Mouse (Mus musculus) erythroblast, adult 5-6 weeks (primary cell): Measurements from ENCODE around the gene Ctse. TPM values are rescaled to one million over a fixed set of nuclear protein-coding genes. Genes with fewer than 3 reads are reported as not detected.

Experiments used
- ATAC-seq: replicated peaks from 2 replicates; pipeline ENCODE4 v1.8.0; 2016; ENCODE audit warnings: moderate number of reproducible peaks, mild to moderate bottlenecking, moderate TSS enrichment, inconsistent platforms; ENCODE audit not compliant: poor library complexity, low FRiP score, severe bottlenecking
- total RNA-seq, 2 experiments: library from RNA; stranded (forward) in 1 of 2; stranded (reverse) in 1 of 2; fragments of 150-400 nt in 1 of 2; fragments of 200-764, 138-1000 nt in 1 of 2; gene quantifications; 2 replicates each; pipeline versions ENCODE4 v1.2.3 to v1.2.4; 2015 to 2017; ENCODE audit warnings: low replicate concordance in 2 of 2

Ctse gene
- total RNA-seq, 2 experiments from 2014 or later: 1,472 to 1,836 TPM

GRCm38 (mm10) chr1:131642251-131642650 lies 4.1 kb downstream of the Ctse start:
- ATAC-seq: no peak

GRCm38 (mm10) chr1:131652670-131653443 lies 14.8 kb downstream of the Ctse start:
- no peak for ATAC-seq

- no peak for ATAC-seq
Measured at GRCm38 (mm10) chr1:131655601-131656000, 17.5 kb downstream of the Ctse start.

- ATAC-seq: peak; percentile 72
Measured at GRCm38 (mm10) chr1:131657945-131658354, 19.8 kb downstream of the Ctse start.

GRCm38 (mm10) chr1:131659512-131660085 lies 21.5 kb downstream of the Ctse start:
- ATAC-seq: no peak

GRCm38 (mm10) chr1:131660266-131660665 lies 22.2 kb downstream of the Ctse start:
- ATAC-seq: 0 out of 2 replicates have a peak, but pooled peaks have one; percentile 3

- ATAC-seq: peak; percentile 41
Measured at GRCm38 (mm10) chr1:131660716-131661472, 22.8 kb downstream of the Ctse start.

GRCm38 (mm10) chr1:131661749-131662148 lies 23.6 kb downstream of the Ctse start:
- ATAC-seq: peak; percentile 73

GRCm38 (mm10) chr1:131663286-131663995 lies 25.3 kb downstream of the Ctse start:
- peak; percentile 29 for ATAC-seq

GRCm38 (mm10) chr1:131664136-131664535 lies 26.0 kb downstream of the Ctse start:
- ATAC-seq: no peak

GRCm38 (mm10) chr1:131665886-131666285 lies 27.8 kb downstream of the Ctse start:
- ATAC-seq: no peak

- no peak for ATAC-seq
Measured at GRCm38 (mm10) chr1:131671113-131671512, 33.0 kb downstream of the Ctse start.

GRCm38 (mm10) chr1:131672361-131672760 lies 34.3 kb downstream of the Ctse start:
- no peak for ATAC-seq

GRCm38 (mm10) chr1:131679644-131680043 lies 41.5 kb downstream of the Ctse start:
- no peak for ATAC-seq

GRCm38 (mm10) chr1:131687739-131688138 lies 49.6 kb downstream of the Ctse start:
- ATAC-seq: 0 out of 2 replicates have a peak, but pooled peaks have one; percentile 39

- ATAC-seq: no peak
Measured at GRCm38 (mm10) chr1:131688475-131688874, 50.4 kb downstream of the Ctse start, which contains the start of gene Rab7b. Rab7b (plus strand) TSS chr1:131688695.

GRCm38 (mm10) chr1:131689016-131689415 lies 50.9 kb downstream of the Ctse start:
- no peak for ATAC-seq

- ATAC-seq: no peak
Measured at GRCm38 (mm10) chr1:131689899-131690298, 51.8 kb downstream of the Ctse start.

GRCm38 (mm10) chr1:131690435-131690834 lies 52.3 kb downstream of the Ctse start:
- no peak for ATAC-seq

- ATAC-seq: no peak
Measured at GRCm38 (mm10) chr1:131691356-131691755, 53.2 kb downstream of the Ctse start.
